Mouse (Mus musculus): ENCODE measurements around the gene E2f4.

The E2f4 gene

DNA sequence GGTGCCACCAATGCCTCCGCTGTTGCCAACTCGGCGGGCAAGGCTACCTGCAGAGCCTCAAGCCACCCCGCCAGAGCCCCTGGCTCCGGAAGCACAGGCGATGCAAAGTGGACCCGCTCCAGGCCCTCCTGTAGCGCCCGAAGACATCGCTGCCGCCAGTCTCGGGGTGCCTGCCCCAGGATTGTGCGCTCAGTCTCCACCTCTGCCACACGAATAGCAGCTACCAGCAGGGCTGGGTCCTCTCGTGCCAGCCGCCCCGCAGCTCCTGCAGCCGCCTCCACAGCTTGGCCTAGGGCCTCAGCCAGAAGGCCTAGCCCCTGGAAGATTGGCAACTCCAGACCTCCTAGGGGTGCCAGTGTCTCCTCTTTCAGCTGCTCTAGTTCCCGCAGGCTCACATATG is 4.1 kb upstream of the E2f4 start:
- no peak for DNase-seq (ENCODE audit: low spot score in 2 of 2)

- no peak for DNase-seq (ENCODE audit: low spot score in 2 of 2)
Measured at GRCm38 (mm10) chr8:105294776-105295175, 2.7 kb upstream of the E2f4 start.

GRCm38 (mm10) chr8:105295256-105295655 is 2.2 kb upstream of the E2f4 start:
- no peak for DNase-seq (ENCODE audit: low spot score in 2 of 2)

GRCm38 (mm10) chr8:105295895-105296573 is 1.4 kb upstream of the E2f4 start, which contains the start of gene Exoc3l:
Gene Exoc3l, minus strand, starts transcription at chr8:105296101.
- no peak for DNase-seq (ENCODE audit: low spot score in 2 of 2)

GRCm38 (mm10) chr8:105298351-105299252 is 1.1 kb downstream of the E2f4 start:
- no peak for DNase-seq (ENCODE audit: low spot score in 2 of 2)

DNA sequence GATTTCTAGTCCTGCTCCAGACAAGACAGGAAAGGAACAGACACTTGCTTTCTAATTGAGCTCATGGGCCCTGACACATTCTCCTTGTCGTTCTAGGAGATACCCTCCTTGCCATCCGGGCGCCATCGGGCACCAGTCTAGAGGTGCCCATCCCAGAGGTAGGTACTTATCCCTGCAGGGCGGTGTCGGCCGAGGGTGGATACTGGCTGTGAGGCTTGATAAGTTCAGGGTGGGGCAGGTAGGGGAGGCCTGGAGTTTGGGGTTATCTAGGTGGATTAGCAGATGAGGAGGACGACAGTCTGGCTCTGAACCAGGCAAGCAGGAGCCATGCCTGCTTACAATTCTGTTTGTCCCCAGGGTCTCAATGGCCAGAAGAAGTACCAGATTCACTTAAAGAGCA is 2.5 kb downstream of the E2f4 start:
- no peak for DNase-seq (ENCODE audit: low spot score in 2 of 2)

GRCm38 (mm10) chr8:105303396-105303795 is 5.9 kb downstream of the E2f4 start:
- DNase-seq (ENCODE audit: low spot score in 2 of 2), result no peak

- DNase-seq (ENCODE audit: low spot score in 2 of 2), result no peak
Measured at GRCm38 (mm10) chr8:105303874-105304273, 6.4 kb downstream of the E2f4 start.

DNA sequence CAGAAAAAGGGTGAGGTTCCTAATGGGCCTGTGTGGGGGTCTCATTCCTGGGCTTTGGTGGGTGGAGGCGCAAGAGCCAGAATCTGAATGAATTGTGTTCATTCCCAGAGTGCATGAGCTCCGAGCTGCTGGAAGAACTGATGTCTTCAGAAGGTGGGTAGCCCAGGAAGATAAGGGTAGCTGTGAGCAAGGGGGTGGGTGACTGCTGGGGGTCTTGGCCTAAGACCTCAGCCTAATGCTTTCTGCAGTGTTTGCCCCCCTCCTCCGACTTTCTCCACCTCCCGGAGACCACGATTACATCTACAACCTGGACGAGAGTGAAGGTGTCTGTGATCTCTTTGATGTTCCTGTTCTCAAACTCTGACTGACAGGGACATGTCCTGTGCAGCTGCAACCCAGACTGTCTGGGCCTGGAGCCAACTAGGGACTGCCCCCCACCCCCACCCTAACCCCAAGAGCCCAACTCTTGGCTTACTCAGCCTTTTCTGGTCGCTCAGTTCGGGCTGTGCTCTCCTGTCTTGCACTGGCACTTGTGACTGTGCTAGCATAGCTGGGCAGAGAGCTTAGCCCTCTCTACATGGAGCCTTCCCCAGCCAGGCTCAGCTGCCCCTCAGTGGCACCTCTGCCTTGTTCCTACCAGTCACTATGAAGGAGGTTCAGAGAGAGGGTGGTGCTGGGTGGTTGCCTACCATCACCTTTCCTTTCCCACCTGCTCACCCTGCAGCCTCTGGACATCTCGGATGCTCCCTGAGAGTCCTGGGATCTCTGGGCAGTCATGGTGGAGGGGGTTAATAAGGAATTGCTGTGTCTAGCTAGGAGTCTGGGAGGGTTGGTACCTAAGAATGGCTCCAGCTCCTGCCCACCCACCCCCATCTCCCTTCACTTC is 7.1 kb downstream of the E2f4 start:
- DNase-seq (ENCODE audit: low spot score in 2 of 2), result no peak

DNA sequence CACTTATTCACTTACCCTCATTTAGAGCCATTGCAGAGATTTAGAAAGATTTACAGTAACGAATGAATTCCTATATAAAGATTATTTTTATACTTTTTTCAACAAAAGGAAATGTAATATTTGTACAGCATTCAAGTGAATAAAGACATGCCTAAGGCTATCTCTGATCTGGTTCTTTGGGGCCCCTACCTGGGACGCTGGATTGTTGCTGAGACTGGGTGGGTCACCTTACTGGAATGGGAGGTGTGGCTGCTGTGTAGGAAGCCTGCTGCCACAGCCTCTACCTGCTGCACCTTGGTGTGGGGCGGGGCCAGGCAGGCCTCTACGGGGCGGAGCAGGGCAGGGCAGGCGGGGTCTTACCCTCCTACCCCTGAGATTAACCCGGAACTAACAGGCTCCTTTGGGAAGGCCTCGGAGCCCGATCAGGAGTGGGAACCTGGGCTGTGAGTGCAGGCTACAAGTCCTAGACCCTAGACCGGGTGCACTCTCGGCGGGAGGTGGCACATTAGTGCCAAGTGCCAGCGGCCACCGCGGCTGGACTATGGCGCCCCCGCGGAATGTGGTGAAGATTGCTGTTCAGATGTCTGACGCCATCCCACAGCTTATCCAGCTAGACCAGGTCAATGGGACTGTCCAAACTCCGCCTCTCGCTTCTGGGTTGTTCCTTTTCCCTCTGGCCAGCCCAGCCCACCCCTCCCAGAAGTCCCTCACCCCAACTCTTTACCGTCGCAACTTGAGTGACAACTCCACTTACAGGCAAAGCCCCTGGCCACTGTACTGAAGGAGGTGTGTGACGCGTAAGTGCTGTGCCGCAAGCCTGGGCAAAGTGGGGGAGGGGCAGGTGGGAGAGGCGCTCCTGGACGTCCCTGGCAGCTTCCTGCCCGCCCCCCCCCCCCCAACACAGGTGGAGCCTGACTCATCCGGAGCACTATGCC is 8.0 kb downstream of the E2f4 start, which contains the start of gene Elmo3:
Elmo3 (plus strand) TSS at position 391 of the 935 bp plus-strand sequence.
- peak; percentile 80 to 84 for DNase-seq (ENCODE audit: low spot score in 2 of 2)

- DNase-seq (ENCODE audit: low spot score in 2 of 2), result no peak
Measured at GRCm38 (mm10) chr8:105306146-105306691, 8.8 kb downstream of the E2f4 start.

DNA sequence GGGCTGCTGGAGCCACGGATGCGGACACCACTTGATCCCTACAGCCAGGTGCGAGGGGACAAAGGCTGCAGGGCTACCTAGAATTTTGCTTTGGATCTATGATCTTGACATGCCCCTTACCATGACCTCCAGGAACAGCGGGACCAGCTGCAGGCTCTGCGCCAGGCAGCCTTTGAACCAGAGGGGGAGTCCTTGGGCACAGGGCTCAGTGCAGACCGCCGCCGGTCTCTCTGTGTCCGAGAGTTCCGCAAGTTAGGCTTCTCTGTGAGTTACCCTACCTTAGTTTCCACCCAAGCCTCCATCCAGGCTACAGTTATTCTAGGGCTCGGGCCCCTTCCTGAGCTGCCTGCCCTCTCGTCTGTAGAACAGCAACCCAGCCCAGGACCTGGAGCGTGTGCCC is 10.2 kb downstream of the E2f4 start:
- DNase-seq (ENCODE audit: low spot score in 2 of 2), result no peak

- no peak for DNase-seq (ENCODE audit: low spot score in 2 of 2)
Measured at GRCm38 (mm10) chr8:105308428-105308827, 11.0 kb downstream of the E2f4 start.

DNA sequence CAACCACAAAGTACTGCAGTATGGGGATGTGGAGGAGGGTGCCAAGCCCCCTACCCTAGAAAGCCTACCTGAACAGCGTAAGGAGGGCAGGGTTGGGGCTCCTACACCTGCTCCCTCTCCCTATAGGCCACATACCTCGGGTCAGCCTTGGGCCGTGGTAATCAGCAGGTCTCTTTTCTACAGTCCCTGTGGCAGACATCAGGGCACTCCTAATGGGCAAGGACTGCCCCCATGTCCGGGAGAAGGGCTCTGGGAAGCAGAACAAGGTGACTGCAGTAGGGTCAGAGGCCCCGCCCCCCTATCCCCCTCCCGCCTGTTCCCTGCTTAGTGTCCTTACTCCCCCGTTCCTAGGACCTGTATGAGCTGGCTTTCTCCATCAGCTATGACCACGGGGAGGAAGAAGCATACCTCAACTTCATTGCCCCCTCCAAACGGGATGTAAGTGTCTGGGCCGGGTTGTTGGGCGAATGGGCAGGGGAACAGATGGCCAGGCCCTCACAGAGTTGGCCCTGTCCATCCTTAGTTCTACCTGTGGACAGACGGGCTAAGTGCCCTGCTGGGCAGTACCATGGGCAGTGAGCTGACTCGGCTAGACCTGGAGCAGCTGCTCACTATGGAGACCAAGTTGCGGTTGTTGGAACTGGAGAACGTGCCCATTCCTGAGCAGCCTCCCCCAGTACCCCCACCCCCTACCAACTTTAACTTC is 11.8 kb downstream of the E2f4 start:
- DNase-seq (ENCODE audit: low spot score in 2 of 2), result no peak

GRCm38 (mm10) chr8:105310118-105310517 is 12.7 kb downstream of the E2f4 start:
- DNase-seq (ENCODE audit: low spot score in 2 of 2), result no peak

DNA sequence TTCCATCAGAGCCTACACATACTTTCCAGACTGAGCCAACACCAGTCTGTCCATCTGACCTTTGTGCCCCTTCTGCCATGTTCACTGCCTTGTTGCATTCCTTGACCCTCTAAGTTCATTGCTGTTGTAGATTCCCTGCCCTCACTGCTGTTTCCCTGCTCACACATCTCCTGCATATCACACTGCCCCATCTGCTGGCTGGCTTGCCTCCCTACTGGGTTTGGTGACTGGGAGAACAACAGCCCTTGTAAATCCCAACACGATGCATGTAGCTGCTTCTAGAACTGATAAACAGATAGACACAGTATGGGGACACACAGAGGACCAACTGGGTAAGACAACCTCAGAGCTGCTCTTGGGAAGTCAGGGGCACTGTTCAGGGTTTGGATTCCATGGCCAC is 14.3 kb downstream of the E2f4 start:
- DNase-seq (ENCODE audit: low spot score in 2 of 2), result no peak

- DNase-seq (ENCODE audit: low spot score in 2 of 2), result no peak
Measured at GRCm38 (mm10) chr8:105312891-105313481, 15.5 kb downstream of the E2f4 start.

- DNase-seq (ENCODE audit: low spot score in 2 of 2), result no peak
Measured at GRCm38 (mm10) chr8:105313622-105314402, 16.3 kb downstream of the E2f4 start.

Measured in urinary bladder, postnatal 36 days (tissue).